Mouse (Mus musculus): ENCODE measurements around the gene Fis1. TPM values are rescaled to one million over a fixed set of nuclear protein-coding genes. Genes with fewer than 3 reads are reported as not detected.

The Fis1 gene
- polyA plus RNA-seq, 1 experiment from 2014 or later, result 425 TPM

- Histone ChIP-seq H3K36me3 (replicated peaks; ENCODE audit: control insufficient read depth, insufficient read depth) (peaks cover 13% of the 10 kb centered on the region), H3K9me3 (ENCODE audit: control insufficient read depth, low read length) (no peaks in the 10 kb centered on the region), H3K4me1 (replicated peaks; ENCODE audit: control insufficient read depth, insufficient read depth, low read length) (no peaks in the 10 kb centered on the region), H3K9ac (no peak overlapping the region), H3K27ac (no peak overlapping the region), H3K27me3 (ENCODE audit: control insufficient read depth, insufficient read depth, low read length) (no peaks in the 10 kb centered on the region), H3K4me3 (replicated peaks; ENCODE audit: low read length) (no peak overlapping the region), H3K4me2 (replicated peaks) (no peak overlapping the region)
- ATAC-seq (ENCODE audit: low FRiP score), result no peak
- WGBS, result 77% methylated on average over 4 of the region's 4 CpGs
- no peak for DNase-seq (ENCODE audit: low spot score)
Measured at GRCm38 (mm10) chr5:136977769-136978168, 24.7 kb downstream of the Fis1 start.

- H3K4me2 ChIP-seq (replicated peaks), result no peak overlapping the region
- H3K36me3 ChIP-seq (replicated peaks; ENCODE audit: control insufficient read depth, insufficient read depth), result peaks cover 17% of the 10 kb centered on the region
- no peak overlapping the region for H3K27ac ChIP-seq
- no peaks in the 10 kb centered on the region for H3K9me3 ChIP-seq (ENCODE audit: control insufficient read depth, low read length)
- H3K9ac ChIP-seq, result no peak overlapping the region
- WGBS, result 92% methylated on average over 2 of the region's 2 CpGs
- H3K27me3 ChIP-seq (ENCODE audit: control insufficient read depth, insufficient read depth, low read length), result no peaks in the 10 kb centered on the region
- no peak overlapping the region for H3K4me3 ChIP-seq (replicated peaks; ENCODE audit: low read length)
- no peak for ATAC-seq (ENCODE audit: low FRiP score)
- no peaks in the 10 kb centered on the region for H3K4me1 ChIP-seq (replicated peaks; ENCODE audit: control insufficient read depth, insufficient read depth, low read length)
- DNase-seq (ENCODE audit: low spot score), result no peak
Measured at GRCm38 (mm10) chr5:136979762-136980161, 26.7 kb downstream of the Fis1 start.

- H3K4me1 ChIP-seq (replicated peaks; ENCODE audit: control insufficient read depth, insufficient read depth, low read length), result peaks cover 2% of the 10 kb centered on the region; the same call in 1 of the 2 replicates
- no peaks in the 10 kb centered on the region for H3K9me3 ChIP-seq (ENCODE audit: control insufficient read depth, low read length)
- no peak for ATAC-seq (ENCODE audit: low FRiP score)
- no peak overlapping the region for H3K4me3 ChIP-seq (replicated peaks; ENCODE audit: low read length)
- peaks cover 17% of the 10 kb centered on the region for H3K36me3 ChIP-seq (replicated peaks; ENCODE audit: control insufficient read depth, insufficient read depth)
- WGBS, result 87% methylated on average over 8 of the region's 8 CpGs
- H3K4me2 ChIP-seq (replicated peaks), result no peak overlapping the region
- no peak for DNase-seq (ENCODE audit: low spot score)
- H3K27me3 ChIP-seq (ENCODE audit: control insufficient read depth, insufficient read depth, low read length), result no peaks in the 10 kb centered on the region
- H3K27ac ChIP-seq, result no peak overlapping the region
- no peak overlapping the region for H3K9ac ChIP-seq
Measured at GRCm38 (mm10) chr5:136980974-136981373, 27.9 kb downstream of the Fis1 start.

- no peak overlapping the region for H3K27ac ChIP-seq
- no peak overlapping the region for H3K4me2 ChIP-seq (replicated peaks)
- ATAC-seq (ENCODE audit: low FRiP score), result no peak
- no peak overlapping the region for H3K4me3 ChIP-seq (replicated peaks; ENCODE audit: low read length)
- peak; percentile 57 for DNase-seq (ENCODE audit: low spot score)
- WGBS, result 49% methylated on average over 14 of the region's 16 CpGs
- no peaks in the 10 kb centered on the region for H3K27me3 ChIP-seq (ENCODE audit: control insufficient read depth, insufficient read depth, low read length)
- H3K36me3 ChIP-seq (replicated peaks; ENCODE audit: control insufficient read depth, insufficient read depth), result peaks cover 17% of the 10 kb centered on the region
- no peak overlapping the region for H3K9ac ChIP-seq
- H3K9me3 ChIP-seq (ENCODE audit: control insufficient read depth, low read length), result no peaks in the 10 kb centered on the region
- H3K4me1 ChIP-seq (replicated peaks; ENCODE audit: control insufficient read depth, insufficient read depth, low read length), result peaks cover 6% of the 10 kb centered on the region
Measured at GRCm38 (mm10) chr5:136982338-136982930, 29.4 kb downstream of the Fis1 start.

- H3K36me3 ChIP-seq (replicated peaks; ENCODE audit: control insufficient read depth, insufficient read depth), result peaks cover 30% of the 10 kb centered on the region
- H3K27me3 ChIP-seq (ENCODE audit: control insufficient read depth, insufficient read depth, low read length), result no peaks in the 10 kb centered on the region
- no peak overlapping the region for H3K9ac ChIP-seq
- H3K4me2 ChIP-seq (replicated peaks), result no peak overlapping the region
- peaks cover 14% of the 10 kb centered on the region for H3K4me1 ChIP-seq (replicated peaks; ENCODE audit: control insufficient read depth, insufficient read depth, low read length)
- 59% methylated on average over 14 of the region's 14 CpGs for WGBS
- no peaks in the 10 kb centered on the region for H3K9me3 ChIP-seq (ENCODE audit: control insufficient read depth, low read length)
- no peak overlapping the region for H3K4me3 ChIP-seq (replicated peaks; ENCODE audit: low read length)
- no peak overlapping the region for H3K27ac ChIP-seq
- ATAC-seq (ENCODE audit: low FRiP score) (no peak), DNase-seq (ENCODE audit: low spot score) (no peak)
Measured at GRCm38 (mm10) chr5:136984828-136985227, 31.8 kb downstream of the Fis1 start.

GRCm38 (mm10) chr5:136986695-136987137 is 33.6 kb downstream of the Fis1 start, which contains the start of gene Plod3:
Gene Plod3, plus strand, starts transcription at chr5:136987019.
- peaks cover 41% of the 10 kb centered on the region for H3K36me3 ChIP-seq (replicated peaks; ENCODE audit: control insufficient read depth, insufficient read depth)
- peak within 1 kb of the TSS; percentile 88 for H3K4me3 ChIP-seq (replicated peaks; ENCODE audit: low read length)
- H3K4me2 ChIP-seq (replicated peaks), result peak within 1 kb of the TSS; percentile 79
- peak within 1 kb of the TSS; percentile 98 for H3K9ac ChIP-seq
- H3K27ac ChIP-seq, result peak within 1 kb of the TSS; percentile 95
- DNase-seq (ENCODE audit: low spot score) (peak; percentile 99), ATAC-seq (ENCODE audit: low FRiP score) (peak; percentile 92)
- no peaks in the 10 kb centered on the region for H3K27me3 ChIP-seq (ENCODE audit: control insufficient read depth, insufficient read depth, low read length)
- WGBS, result under 1% methylated on average over 26 of the region's 26 CpGs
- peaks cover 14% of the 10 kb centered on the region for H3K4me1 ChIP-seq (replicated peaks; ENCODE audit: control insufficient read depth, insufficient read depth, low read length)
- H3K9me3 ChIP-seq (ENCODE audit: control insufficient read depth, low read length), result no peaks in the 10 kb centered on the region

GRCm38 (mm10) chr5:136987138-136987933 is 34.3 kb downstream of the Fis1 start:
- peak overlapping the region; percentile 98 for H3K9ac ChIP-seq
- H3K36me3 ChIP-seq (replicated peaks; ENCODE audit: control insufficient read depth, insufficient read depth), result peaks cover 42% of the 10 kb centered on the region
- H3K9me3 ChIP-seq (ENCODE audit: control insufficient read depth, low read length), result no peaks in the 10 kb centered on the region
- ATAC-seq (ENCODE audit: low FRiP score), result peak; percentile 49
- H3K27ac ChIP-seq, result peak overlapping the region; percentile 95
- peak; percentile 63 for DNase-seq (ENCODE audit: low spot score)
- WGBS, result under 1% methylated on average over 63 of the region's 67 CpGs
- peak overlapping the region; percentile 79 for H3K4me2 ChIP-seq (replicated peaks)
- peak overlapping the region; percentile 88 for H3K4me3 ChIP-seq (replicated peaks; ENCODE audit: low read length)
- no peaks in the 10 kb centered on the region for H3K27me3 ChIP-seq (ENCODE audit: control insufficient read depth, insufficient read depth, low read length)
- H3K4me1 ChIP-seq (replicated peaks; ENCODE audit: control insufficient read depth, insufficient read depth, low read length), result peaks cover 14% of the 10 kb centered on the region

- H3K4me1 ChIP-seq (replicated peaks; ENCODE audit: control insufficient read depth, insufficient read depth, low read length), result peaks cover 14% of the 10 kb centered on the region
- 5% methylated on average over 12 of the region's 12 CpGs for WGBS
- DNase-seq (ENCODE audit: low spot score) (no peak), ATAC-seq (ENCODE audit: low FRiP score) (no peak)
- peak within 1 kb of the TSS; percentile 88 for H3K4me3 ChIP-seq (replicated peaks; ENCODE audit: low read length)
- H3K36me3 ChIP-seq (replicated peaks; ENCODE audit: control insufficient read depth, insufficient read depth), result peaks cover 48% of the 10 kb centered on the region
- H3K27ac ChIP-seq, result peak within 1 kb of the TSS; percentile 95
- H3K9me3 ChIP-seq (ENCODE audit: control insufficient read depth, low read length), result no peaks in the 10 kb centered on the region
- no peaks in the 10 kb centered on the region for H3K27me3 ChIP-seq (ENCODE audit: control insufficient read depth, insufficient read depth, low read length)
- H3K4me2 ChIP-seq (replicated peaks), result peak within 1 kb of the TSS; percentile 79
- peak within 1 kb of the TSS; percentile 98 for H3K9ac ChIP-seq
Measured at GRCm38 (mm10) chr5:136987934-136988271, 34.8 kb downstream of the Fis1 start, which contains the start of gene Znhit1. Gene Znhit1, minus strand, starts transcription at chr5:136988021.

GRCm38 (mm10) chr5:136988420-136988819 is 35.3 kb downstream of the Fis1 start:
- ATAC-seq (ENCODE audit: low FRiP score), result no peak

More at GRCm38 (mm10) chr5:136988420-136988819, 35.3 kb downstream of the Fis1 start:
- H3K9me3 ChIP-seq (ENCODE audit: control insufficient read depth, low read length), result no peaks in the 10 kb centered on the region
- peaks cover 53% of the 10 kb centered on the region for H3K36me3 ChIP-seq (replicated peaks; ENCODE audit: control insufficient read depth, insufficient read depth)
- H3K9ac ChIP-seq, result peak overlapping the region; percentile 98
- WGBS, result 72% methylated on average over 7 of the region's 7 CpGs
- H3K4me2 ChIP-seq (replicated peaks), result peak overlapping the region; percentile 79
- H3K27ac ChIP-seq, result no peak overlapping the region
- H3K4me3 ChIP-seq (replicated peaks; ENCODE audit: low read length), result peak overlapping the region; percentile 88
- DNase-seq (ENCODE audit: low spot score), result peak; percentile 31
- peaks cover 14% of the 10 kb centered on the region for H3K4me1 ChIP-seq (replicated peaks; ENCODE audit: control insufficient read depth, insufficient read depth, low read length)
- no peaks in the 10 kb centered on the region for H3K27me3 ChIP-seq (ENCODE audit: control insufficient read depth, insufficient read depth, low read length)

Measured in hindbrain, embryonic 14.5 days (tissue).